Mouse (Mus musculus) heart, embryonic 16.5 days (tissue): ENCODE measurements around the gene Trim21. TPM values are rescaled to one million over a fixed set of nuclear protein-coding genes. Genes with fewer than 3 reads are reported as not detected.

Source experiments
- ATAC-seq: fragments of 200-750 bp; cut with Nextera tagmentation; replicated peaks from 2 replicates; pipeline ENCODE4 v1.8.0; 2017; ENCODE audit warnings: moderate number of reproducible peaks; ENCODE audit not compliant: insufficient read depth, low FRiP score; ENCODE audit errors: extremely low read depth
- H3K27ac ChIP-seq: fragments of 300-500 bp; sonication (generic); 2 replicates; pipeline ENCODE4 v1.5.1; 2014; ENCODE audit warnings: mild to moderate bottlenecking, low read length, control low read depth, moderate library complexity
- H3K27me3 ChIP-seq: fragments of 300-500 bp; sonication (generic); 2 replicates; pipeline ENCODE4 v1.6.1; 2014; ENCODE audit warnings: low read length, mixed read lengths; ENCODE audit not compliant: control insufficient read depth, insufficient read depth
- H3K36me3 ChIP-seq: fragments of 300-500 bp; sonication (generic); 2 replicates; pipeline ENCODE4 v1.6.1; 2014; ENCODE audit not compliant: control insufficient read depth, insufficient read depth
- H3K4me1 ChIP-seq: fragments of 300-500 bp; sonication (generic); 2 replicates; pipeline ENCODE4 v1.6.1; 2014; ENCODE audit warnings: low read length, mixed read lengths; ENCODE audit not compliant: control insufficient read depth, insufficient read depth
- H3K4me2 ChIP-seq: fragments of 300-500 bp; sonication (generic); 2 replicates; pipeline ENCODE4 v1.6.1; 2014; ENCODE audit warnings: low read depth, mild to moderate bottlenecking, control low read depth, low read length
- H3K4me3 ChIP-seq: fragments of 300-500 bp; sonication (generic); 2 replicates; pipeline ENCODE4 v1.5.1; 2014; ENCODE audit warnings: mild to moderate bottlenecking, control low read depth, low read length
- H3K9ac ChIP-seq: fragments of 300-500 bp; sonication (generic); 2 replicates; pipeline ENCODE4 v1.6.1; 2014; ENCODE audit warnings: low read length, control low read depth
- H3K9me3 ChIP-seq: fragments of 300-500 bp; sonication (generic); replicated peaks from 2 replicates; pipeline ENCODE4 v1.6.1; 2016; ENCODE audit warnings: low read length; ENCODE audit not compliant: control insufficient read depth
- WGBS: fragments of 180-500 bp; shearing (Covaris S2); extraction: QIAGEN DNeasy Blood & Tissue Kit; methylation state at CpG from one replicate; pipeline ENCODE4 v1.1.7; 2014; 5-methylcytosine and 5-hydroxymethylcytosine counted together
- polyA plus RNA-seq: library from polyadenylated mRNA; unstranded; fragments of >200 nt; fragmentation: Nextera tagmentation; extraction: Ambion mirVana; gene quantifications from 2 replicates; pipeline ENCODE4 v1.2.1, GENCODE M21; 2015

Trim21 gene
- 0.80 and 0.82 TPM in 2 replicates for polyA plus RNA-seq

DNA sequence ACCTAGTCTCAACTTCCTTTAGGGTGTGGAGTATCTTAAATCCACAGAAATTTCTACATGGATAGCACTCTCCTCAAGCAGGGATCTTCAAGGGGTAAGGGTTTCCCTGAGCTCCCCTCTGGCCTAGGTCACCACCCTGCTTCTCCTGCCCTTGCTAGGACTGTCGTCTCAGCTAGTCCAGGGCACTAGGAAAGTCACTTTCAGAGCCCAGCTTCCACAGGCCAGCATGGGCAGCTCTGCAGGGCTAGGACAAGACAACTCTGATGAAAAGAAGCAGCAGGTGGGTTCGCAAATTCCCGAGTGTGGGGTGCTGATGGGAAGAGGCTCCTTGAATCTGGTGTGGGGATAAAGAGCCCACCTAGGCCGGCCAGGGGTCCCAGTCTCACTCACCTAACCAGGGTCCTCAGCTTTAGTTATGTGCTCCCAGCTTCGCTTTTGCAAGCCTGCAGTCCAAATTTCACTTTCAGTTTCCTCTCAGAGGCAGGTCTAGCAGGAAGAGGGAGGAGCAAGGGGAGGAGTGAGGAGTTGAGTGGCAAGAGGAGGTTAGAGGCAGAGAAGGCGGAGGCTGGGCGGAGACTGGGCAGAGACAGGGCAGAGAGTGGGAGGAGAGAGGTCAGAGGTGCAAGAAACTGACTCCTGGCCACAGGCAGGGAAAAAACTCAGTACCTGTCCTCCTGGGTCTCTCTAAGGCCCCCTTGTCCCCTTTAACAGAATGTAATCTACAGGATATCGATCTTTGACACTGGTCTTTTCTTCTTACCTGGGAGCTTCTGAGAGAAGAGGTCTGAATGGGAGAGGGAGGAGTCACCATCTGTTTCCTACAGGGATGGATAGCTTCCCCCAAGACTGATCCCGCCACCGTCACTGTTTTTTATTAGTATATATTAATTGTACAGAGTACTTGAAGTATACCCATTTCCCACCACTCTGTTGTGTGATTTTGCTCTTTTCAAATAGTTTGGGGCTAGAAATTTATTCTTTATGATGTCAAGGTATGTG, at the start of gene Trim21:
Trim21 (minus strand) TSS at position 488 of the 999 bp plus-strand sequence.
- ATAC-seq, result peak; percentile 96
- 19% methylated on average over 10 of the region's 10 CpGs for WGBS

DNA sequence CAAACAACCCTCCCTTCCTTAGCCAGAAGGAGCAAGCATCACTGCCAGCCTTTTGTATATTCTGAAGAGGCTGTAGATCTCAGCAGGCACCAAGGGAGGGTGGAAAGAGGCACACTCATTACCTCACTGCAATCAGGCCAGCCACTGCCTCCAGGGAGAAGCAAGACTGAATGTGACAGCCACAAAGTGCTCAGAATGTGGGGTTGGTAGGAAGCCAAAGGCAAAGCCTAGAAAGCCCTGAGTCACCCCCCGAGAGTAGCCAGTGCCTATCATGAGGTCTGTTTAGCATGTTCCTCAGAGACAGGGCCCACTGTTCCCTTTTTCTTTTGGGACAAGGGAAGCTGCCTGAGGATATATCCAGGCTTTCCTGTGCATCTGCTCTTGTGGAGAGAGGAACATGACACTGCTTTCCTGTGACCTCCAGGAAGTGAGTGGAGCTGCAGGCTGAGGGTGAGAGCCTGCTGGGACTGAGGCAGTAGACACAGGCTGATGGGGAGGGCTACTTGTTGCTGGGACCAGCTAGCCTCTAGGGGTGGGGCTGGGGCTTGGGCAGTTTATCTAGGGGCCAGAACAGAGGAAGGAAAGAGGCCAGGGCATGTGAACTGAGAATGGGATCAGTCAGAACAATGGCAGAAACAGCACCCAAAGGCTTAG, 32.2 kb upstream of the Trim21 start, which contains the start of gene Olfr552:
Olfr552 (plus strand) TSS at position 393 of the 654 bp plus-strand sequence.
- Histone ChIP-seq H3K4me3 (no peak within 1 kb of the TSS), H3K27me3 (no peaks in the 10 kb centered on the region), H3K27ac (no peak within 1 kb of the TSS), H3K9me3 (no peaks in the 10 kb centered on the region), H3K9ac (no peak within 1 kb of the TSS), H3K4me2 (no peak within 1 kb of the TSS), H3K36me3 (no peaks in the 10 kb centered on the region), H3K4me1 (no peaks in the 10 kb centered on the region)
- no peak for ATAC-seq
- 40% methylated on average over 1 of the region's 1 CpGs for WGBS

More for the DNA sequence above, at the start of gene Trim21:
- Histone ChIP-seq H3K9me3 (no peaks in the 10 kb centered on the region), H3K9ac (peak within 1 kb of the TSS; percentile 77), H3K4me3 (peak within 1 kb of the TSS; percentile 79), H3K4me1 (0 out of 2 replicates have a peak, but pooled peaks cover 2% of the 10 kb centered on the region), H3K4me2 (peak within 1 kb of the TSS; percentile 83), H3K36me3 (peaks cover 5% of the 10 kb centered on the region; the same call in 1 of the 2 replicates), H3K27me3 (no peaks in the 10 kb centered on the region), H3K27ac (peak within 1 kb of the TSS; percentile 68)

DNA sequence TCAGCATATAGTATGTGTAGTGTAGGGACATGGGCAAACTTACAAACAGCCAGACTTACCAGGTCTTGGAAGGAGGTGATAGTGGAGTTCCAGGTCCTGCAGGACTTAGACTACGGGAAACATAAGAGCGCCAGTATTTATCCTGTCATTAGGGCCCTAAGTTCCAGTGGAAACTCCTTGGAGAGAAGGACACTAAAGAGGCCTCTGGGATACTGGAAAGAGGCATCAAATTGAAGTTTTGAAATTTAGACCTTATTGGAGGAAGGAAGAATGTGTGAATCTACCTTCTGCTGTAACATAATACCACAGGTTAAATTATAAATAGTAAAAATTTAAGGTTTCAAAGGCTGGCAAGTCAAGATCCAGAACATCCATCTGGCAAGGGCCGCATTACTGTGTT, 26.5 kb upstream of the Trim21 start, which contains the start of gene Olfr551:
Olfr551 (minus strand) TSS at position 101 of the 400 bp plus-strand sequence.
- WGBS, result 82% methylated on average over 3 of the region's 3 CpGs
- no peaks in the 10 kb centered on the region for H3K36me3 ChIP-seq
- H3K4me2 ChIP-seq, result no peak within 1 kb of the TSS
- no peak within 1 kb of the TSS for H3K9ac ChIP-seq
- no peak within 1 kb of the TSS for H3K4me3 ChIP-seq
- H3K27ac ChIP-seq, result no peak within 1 kb of the TSS
- H3K4me1 ChIP-seq, result no peaks in the 10 kb centered on the region
- H3K9me3 ChIP-seq, result no peaks in the 10 kb centered on the region
- no peaks in the 10 kb centered on the region for H3K27me3 ChIP-seq
- no peak for ATAC-seq

DNA sequence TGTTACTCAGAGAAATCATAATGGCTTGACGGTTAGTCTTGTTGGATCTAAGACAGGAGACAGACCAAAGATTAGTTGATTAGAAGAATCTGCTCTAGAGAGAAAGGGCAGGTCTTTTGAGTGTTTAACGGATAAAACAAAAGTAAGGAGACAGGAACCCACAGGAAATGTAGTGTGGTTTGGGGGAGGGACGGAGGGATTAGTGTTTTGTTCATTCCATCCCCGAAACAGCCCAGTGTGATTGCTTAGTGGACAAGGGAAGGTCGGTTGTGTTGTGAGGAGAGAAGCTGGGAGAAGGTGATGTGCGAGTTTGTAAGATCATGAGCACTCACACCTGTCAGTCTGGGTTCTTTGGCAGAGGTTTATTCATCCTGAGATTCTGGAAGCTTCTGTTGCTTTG, 10.7 kb upstream of the Trim21 start:
- ATAC-seq, result no peak

DNA sequence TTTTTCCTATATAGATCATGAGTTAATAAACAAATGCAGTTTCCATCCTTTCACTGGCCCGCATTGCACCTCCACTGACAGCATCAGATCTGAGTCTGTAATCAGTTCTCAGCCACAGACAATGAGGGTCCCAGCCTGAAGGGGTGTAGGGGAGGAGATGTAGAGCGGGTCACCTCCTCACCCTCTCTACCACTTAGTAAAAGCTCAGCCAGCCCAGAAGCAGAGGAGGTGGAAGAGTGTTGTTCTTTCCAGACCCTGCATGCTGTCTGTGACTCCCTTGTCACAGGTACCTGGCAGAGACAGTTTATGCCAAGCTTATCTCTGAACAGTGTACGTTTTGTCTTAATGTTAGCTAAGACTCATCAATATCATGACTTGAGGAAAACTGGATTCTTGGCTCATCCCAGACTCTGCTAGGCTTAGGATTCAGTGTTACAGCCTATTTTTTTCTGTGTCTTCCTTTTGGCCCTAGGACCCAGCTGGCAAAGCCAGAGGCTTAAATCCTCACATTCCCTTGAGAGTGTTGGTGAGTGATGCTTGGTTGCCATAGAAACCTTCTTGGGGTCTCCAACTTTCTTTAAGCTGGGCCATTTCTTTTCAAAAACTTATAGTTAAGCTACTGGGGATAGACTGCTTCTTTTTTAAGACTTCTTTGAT, 8.0 kb upstream of the Trim21 start:
- Histone ChIP-seq H3K4me1 (no peaks in the 10 kb centered on the region), H3K27me3 (no peaks in the 10 kb centered on the region), H3K36me3 (no peaks in the 10 kb centered on the region), H3K4me3 (no peak overlapping the region), H3K4me2 (no peak overlapping the region), H3K9ac (no peak overlapping the region), H3K9me3 (no peaks in the 10 kb centered on the region), H3K27ac (no peak overlapping the region)
- no peak for ATAC-seq
- WGBS, result 70% methylated on average over 3 of the region's 3 CpGs

More for the DNA sequence above, 10.7 kb upstream of the Trim21 start:
- no peak overlapping the region for H3K9ac ChIP-seq
- no peaks in the 10 kb centered on the region for H3K27me3 ChIP-seq
- no peaks in the 10 kb centered on the region for H3K9me3 ChIP-seq
- H3K4me2 ChIP-seq, result no peak overlapping the region
- WGBS, result 63% methylated on average over 6 of the region's 6 CpGs
- H3K27ac ChIP-seq, result no peak overlapping the region
- H3K36me3 ChIP-seq, result no peaks in the 10 kb centered on the region
- no peaks in the 10 kb centered on the region for H3K4me1 ChIP-seq
- H3K4me3 ChIP-seq, result no peak overlapping the region

DNA sequence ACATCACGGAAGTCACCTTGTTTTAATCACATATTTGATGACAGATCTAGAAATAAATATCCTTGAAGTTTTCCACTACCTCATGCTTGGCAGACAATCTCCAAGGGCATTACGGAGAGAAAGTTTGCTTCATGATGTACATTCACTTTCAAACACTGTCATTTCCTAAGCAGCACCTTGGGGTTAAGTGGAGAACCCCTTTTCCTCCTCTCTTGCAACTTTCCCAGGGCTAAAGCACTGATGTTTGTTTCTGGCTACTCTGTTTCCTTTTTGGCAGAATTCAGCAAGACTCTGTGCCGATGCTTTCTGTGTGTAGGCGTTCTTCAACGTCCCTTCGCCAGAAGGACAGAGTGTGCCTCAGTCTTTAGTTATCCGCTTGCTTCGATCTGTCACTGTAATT, 5.9 kb upstream of the Trim21 start, which contains the start of gene Olfr550:
Olfr550 (plus strand) TSS at position 301 of the 400 bp plus-strand sequence.
- H3K9ac ChIP-seq, result no peak within 1 kb of the TSS
- 79% methylated on average over 8 of the region's 8 CpGs for WGBS
- no peaks in the 10 kb centered on the region for H3K27me3 ChIP-seq
- no peak within 1 kb of the TSS for H3K4me2 ChIP-seq
- no peak within 1 kb of the TSS for H3K27ac ChIP-seq
- H3K4me1 ChIP-seq, result no peaks in the 10 kb centered on the region
- no peak for ATAC-seq
- no peaks in the 10 kb centered on the region for H3K9me3 ChIP-seq
- H3K4me3 ChIP-seq, result no peak within 1 kb of the TSS
- no peaks in the 10 kb centered on the region for H3K36me3 ChIP-seq

DNA sequence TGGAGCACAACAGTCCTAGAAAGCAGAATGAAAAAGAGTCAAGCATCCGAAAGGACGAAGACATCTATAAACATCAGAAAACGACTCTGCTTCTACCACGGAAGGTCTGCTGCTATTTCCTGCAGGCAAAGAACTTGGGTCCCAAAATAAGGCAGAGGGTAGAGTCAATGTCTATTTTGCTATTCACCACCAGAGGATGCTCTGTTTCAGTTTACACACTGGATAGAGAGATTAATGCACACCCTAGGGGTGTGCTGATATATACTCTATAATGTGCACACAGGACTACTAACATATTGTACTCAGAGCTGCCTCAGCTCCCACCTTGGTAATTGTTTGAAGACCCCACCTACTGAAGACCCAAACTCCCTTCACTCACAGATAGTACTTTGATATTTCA, 933 bp upstream of the Trim21 start:
- H3K4me1 ChIP-seq, result 0 out of 2 replicates have a peak, but pooled peaks cover 2% of the 10 kb centered on the region
- H3K27me3 ChIP-seq, result no peaks in the 10 kb centered on the region
- H3K9me3 ChIP-seq, result no peaks in the 10 kb centered on the region
- ATAC-seq, result no peak
- H3K36me3 ChIP-seq, result peaks cover 5% of the 10 kb centered on the region; the same call in 1 of the 2 replicates
- H3K9ac ChIP-seq, result no peak overlapping the region
- no peak overlapping the region for H3K4me2 ChIP-seq
- no peak overlapping the region for H3K4me3 ChIP-seq
- 85% methylated on average over 4 of the region's 4 CpGs for WGBS
- H3K27ac ChIP-seq, result no peak overlapping the region

DNA sequence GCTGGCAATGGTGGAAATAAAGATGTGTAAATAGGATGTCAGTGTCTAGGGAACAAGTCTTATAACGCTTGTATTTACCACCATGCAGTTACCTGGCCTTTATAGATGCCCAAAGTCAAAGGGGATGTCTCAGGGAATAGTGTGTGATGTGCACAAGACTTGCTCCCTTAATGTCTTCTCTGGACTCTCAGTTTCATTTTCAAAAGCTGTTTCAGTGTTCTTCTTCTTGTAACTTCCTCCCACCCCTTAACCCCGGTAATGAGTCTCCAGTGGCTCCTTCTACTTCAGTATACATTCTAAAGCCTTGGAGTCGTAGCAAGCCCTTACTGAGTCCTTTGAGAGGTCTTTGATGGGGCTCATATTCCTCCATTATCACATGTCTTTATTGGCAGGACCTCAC, 12.0 kb downstream of the Trim21 start:
- ATAC-seq, result no peak
- H3K9me3 ChIP-seq, result no peaks in the 10 kb centered on the region
- no peak overlapping the region for H3K9ac ChIP-seq
- no peaks in the 10 kb centered on the region for H3K4me1 ChIP-seq
- no peak overlapping the region for H3K4me3 ChIP-seq
- H3K36me3 ChIP-seq, result no peaks in the 10 kb centered on the region
- WGBS, result 66% methylated on average over 3 of the region's 3 CpGs
- H3K4me2 ChIP-seq, result no peak overlapping the region
- H3K27me3 ChIP-seq, result no peaks in the 10 kb centered on the region
- H3K27ac ChIP-seq, result no peak overlapping the region
